7 mouse cellular contexts compared by ENCODE assay signal in genomic region chrX:7674284-7675000, GRCm38 (mm10). TPM values are rescaled to one million over a fixed set of nuclear protein-coding genes. Genes with fewer than 3 reads are reported as not detected.
DNase-seq lines count a peak whose midpoint lies in the region; ATAC-seq and TF ChIP-seq lines count a peak whose summit lies in the region.

No protein-coding gene starts in this region.

- peak; percentile 16 to 25 for DNase-seq in right cerebral cortex, adult 2 months (ENCODE audit: low spot score in 2 of 2)
- no peak for DNase-seq in right cerebral cortex, postnatal 25 days
- DNase-seq in liver, embryonic 14.5 days (ENCODE audit: low read depth in 3 of 3, low spot score in 3 of 3), result no peak
- DNase-seq in adrenal gland, postnatal 4 days (ENCODE audit: low spot score in 2 of 2), result no peak

- H3K9ac ChIP-seq in hindbrain, embryonic 16.5 days (ENCODE audit: low read depth, low read length), result peak overlapping the region; percentile 47
- H3K9ac ChIP-seq in liver, embryonic 14.5 days (replicated peaks), result peak overlapping the region; percentile 31; the same call in 1 of the 2 replicates

- peak; percentile 48 for ATAC-seq in hindbrain, embryonic 16.5 days
- ATAC-seq in liver, embryonic 14.5 days (ENCODE audit: insufficient read depth), result no peak

- no peaks in the 10 kb centered on the region for H3K9me3 ChIP-seq in hindbrain, embryonic 16.5 days (ENCODE audit: control insufficient read depth, low read length)
- no peaks in the 10 kb centered on the region for H3K9me3 ChIP-seq in liver, embryonic 14.5 days (ENCODE audit: control insufficient read depth, low read length)

- TF ChIP-seq POLR2A in cortical plate, adult 2 months (IDR thresholded peaks at IDR 0.05; ENCODE audit: extremely low read depth, insufficient read depth, low read length), result no peak
- TF ChIP-seq POLR2A in small intestine, adult 2 months (IDR thresholded peaks at IDR 0.05; ENCODE audit: low read depth, low read length), result peak; percentile 16; the same call in 1 of the 2 replicates

- WGBS in hindbrain, embryonic 16.5 days, result 32% methylated on average over 28 of the region's 28 CpGs
- WGBS in liver, embryonic 14.5 days (ENCODE audit: insufficient replicate concordance), result 16% methylated on average over 28 of the region's 28 CpGs
- 26% methylated on average over 28 of the region's 28 CpGs for WGBS in small intestine, adult 2 months

- H3K27me3 ChIP-seq in hindbrain, embryonic 16.5 days (replicated peaks; ENCODE audit: control insufficient read depth, insufficient read depth, low read length), result no peaks in the 10 kb centered on the region
- H3K27me3 ChIP-seq in liver, embryonic 14.5 days (ENCODE audit: control insufficient read depth, insufficient read depth, low read length), result no peaks in the 10 kb centered on the region
- no peaks in the 10 kb centered on the region for H3K27me3 ChIP-seq in small intestine, adult 2 months (ENCODE audit: control insufficient read depth, insufficient read depth, low read length)

- H3K27ac ChIP-seq in cortical plate, adult 2 months (ENCODE audit: insufficient read depth, low read length), result no peak overlapping the region
- H3K27ac ChIP-seq in hindbrain, embryonic 16.5 days (ENCODE audit: low read depth, low read length), result no peak overlapping the region
- no peak overlapping the region for H3K27ac ChIP-seq in liver, embryonic 14.5 days
- H3K27ac ChIP-seq in small intestine, adult 2 months (ENCODE audit: insufficient read depth, low read depth, low read length), result peak overlapping the region; percentile 80

- no peak for TF ChIP-seq EP300 in liver, embryonic 14.5 days (IDR thresholded peaks at IDR 0.05; ENCODE audit: low read depth)

- H3K4me3 ChIP-seq in cortical plate, adult 2 months (ENCODE audit: insufficient read depth, low read length), result peak overlapping the region; percentile 47
- peak overlapping the region; percentile 26 for H3K4me3 ChIP-seq in hindbrain, embryonic 16.5 days (ENCODE audit: low read length)
- H3K4me3 ChIP-seq in liver, embryonic 14.5 days (ENCODE audit: insufficient read depth in 1 of 2, low read depth in 2 of 2, low read length in 2 of 2), result peak overlapping the region; percentile 18 to 40
- peak overlapping the region; percentile 58 for H3K4me3 ChIP-seq in small intestine, adult 2 months (ENCODE audit: low read depth, low read length)

- TF ChIP-seq CTCF in cortical plate, adult 2 months (IDR thresholded peaks at IDR 0.05; ENCODE audit: extremely low read depth, insufficient read depth, low read length), result no peak
- TF ChIP-seq CTCF in liver, embryonic 14.5 days (IDR thresholded peaks at IDR 0.05; ENCODE audit: low read depth), result no peak
- TF ChIP-seq CTCF in small intestine, adult 2 months (IDR thresholded peaks at IDR 0.05; ENCODE audit: extremely low read depth, insufficient read length, insufficient replicate concordance, low read depth, low read length), result no peak

- H3K4me2 ChIP-seq in hindbrain, embryonic 16.5 days (ENCODE audit: low read length), result peak overlapping the region; percentile 55
- peak overlapping the region; percentile 62 for H3K4me2 ChIP-seq in liver, embryonic 14.5 days (ENCODE audit: low read depth)

- H3K36me3 ChIP-seq in hindbrain, embryonic 16.5 days (ENCODE audit: control insufficient read depth, insufficient read depth, low read length), result no peaks in the 10 kb centered on the region
- H3K36me3 ChIP-seq in liver, embryonic 14.5 days (replicated peaks; ENCODE audit: control insufficient read depth, insufficient read depth, low read depth), result no peaks in the 10 kb centered on the region
- H3K36me3 ChIP-seq in small intestine, adult 2 months (ENCODE audit: control insufficient read depth, insufficient read depth, low read length), result no peaks in the 10 kb centered on the region

- H3K4me1 ChIP-seq in cortical plate, adult 2 months (ENCODE audit: control insufficient read depth, insufficient read depth, low read length), result no peaks in the 10 kb centered on the region
- H3K4me1 ChIP-seq in hindbrain, embryonic 16.5 days (ENCODE audit: control insufficient read depth, insufficient read depth, low read depth, low read length), result no peaks in the 10 kb centered on the region
- peaks cover 0 to 15% of the 10 kb centered on the region in 2 experiments; a peak in 2 of 4 replicates for H3K4me1 ChIP-seq in liver, embryonic 14.5 days (replicated peaks; ENCODE audit: control insufficient read depth in 2 of 2, insufficient read depth in 2 of 2, low read length in 1 of 2)
- peaks cover 4% of the 10 kb centered on the region; the same call in 1 of the 2 replicates for H3K4me1 ChIP-seq in small intestine, adult 2 months (ENCODE audit: control insufficient read depth, insufficient read depth, insufficient read length, low read length)

RNA-seq across cellular contexts. Expression of gene Plp2, which starts 3.3 kb away (rescaled TPM):
- polyA plus RNA-seq in cortical plate, adult 2 months (2012; rRNA removed), result 14.5 and 16.3 TPM in 2 replicates
- 21.1 and 24.8 TPM in 2 replicates for polyA plus RNA-seq in hindbrain, embryonic 16.5 days (2015; fragmentation: Nextera tagmentation; extraction: Ambion mirVana)
- polyA plus RNA-seq in liver, embryonic 14.5 days (2012; rRNA removed), result 27.3 and 43.1 TPM in 2 replicates
- 29.0 and 31.0 TPM in 2 replicates for polyA plus RNA-seq in liver, embryonic 14.5 days (2014; fragmentation: Nextera tagmentation; extraction: Ambion mirVana)
- polyA plus RNA-seq in small intestine, adult 2 months (2012; rRNA removed), result 99.6 and 138 TPM in 2 replicates
- total RNA-seq in adrenal gland, postnatal 4 days (2021), result 100 to 1,000 TPM in 1 of 2 experiments, 10 to 100 TPM in 1; 87.4 to 102 TPM

RNA-seq across cellular contexts. Expression of gene Magix, which starts 6.6 kb away (rescaled TPM):
- 0.96 and 1.2 TPM in 2 replicates for polyA plus RNA-seq in cortical plate, adult 2 months (2012; rRNA removed)
- polyA plus RNA-seq in hindbrain, embryonic 16.5 days (2015; fragmentation: Nextera tagmentation; extraction: Ambion mirVana), result 0.25 and 0.45 TPM in 2 replicates
- polyA plus RNA-seq in liver, embryonic 14.5 days (2012; rRNA removed), result 0.02 and 0.04 TPM in 2 replicates
- 0.20 TPM in 1 of 2 replicates, not detected in the other for polyA plus RNA-seq in liver, embryonic 14.5 days (2014; fragmentation: Nextera tagmentation; extraction: Ambion mirVana)
- 0.90 and 1.5 TPM in 2 replicates for polyA plus RNA-seq in small intestine, adult 2 months (2012; rRNA removed)
- 1 to 10 TPM in 1 of 2 experiments, under 1 TPM in 1; 0.42 to 1.4 TPM for total RNA-seq in adrenal gland, postnatal 4 days (2021)

RNA-seq across cellular contexts. Expression of gene Prickle3, which starts 17.4 kb away (rescaled TPM):
- 2.1 and 2.5 TPM in 2 replicates for polyA plus RNA-seq in cortical plate, adult 2 months (2012; rRNA removed)
- polyA plus RNA-seq in hindbrain, embryonic 16.5 days (2015; fragmentation: Nextera tagmentation; extraction: Ambion mirVana), result 1.7 and 2.2 TPM in 2 replicates
- polyA plus RNA-seq in liver, embryonic 14.5 days (2012; rRNA removed), result 1.2 and 1.3 TPM in 2 replicates
- 0.34 and 1.0 TPM in 2 replicates for polyA plus RNA-seq in liver, embryonic 14.5 days (2014; fragmentation: Nextera tagmentation; extraction: Ambion mirVana)
- 10.3 and 13.0 TPM in 2 replicates for polyA plus RNA-seq in small intestine, adult 2 months (2012; rRNA removed)
- 10 to 100 TPM; 16.4 to 18.7 TPM for total RNA-seq in adrenal gland, postnatal 4 days (2021)

RNA-seq across cellular contexts. Expression of gene Gpkow, which starts 22.5 kb away (rescaled TPM):
- 26.7 and 28.3 TPM in 2 replicates for polyA plus RNA-seq in cortical plate, adult 2 months (2012; rRNA removed)
- 45.7 and 51.2 TPM in 2 replicates for polyA plus RNA-seq in hindbrain, embryonic 16.5 days (2015; fragmentation: Nextera tagmentation; extraction: Ambion mirVana)
- 4.4 and 7.0 TPM in 2 replicates for polyA plus RNA-seq in liver, embryonic 14.5 days (2012; rRNA removed)
- polyA plus RNA-seq in liver, embryonic 14.5 days (2014; fragmentation: Nextera tagmentation; extraction: Ambion mirVana), result 12.6 and 14.6 TPM in 2 replicates
- polyA plus RNA-seq in small intestine, adult 2 months (2012; rRNA removed), result 2.3 and 3.6 TPM in 2 replicates
- 10 to 100 TPM; 47.7 to 48.2 TPM for total RNA-seq in adrenal gland, postnatal 4 days (2021)

RNA-seq across cellular contexts. Expression of gene Syp, which starts 36.2 kb away (rescaled TPM):
- polyA plus RNA-seq in cortical plate, adult 2 months (2012; rRNA removed), result 1,108 and 1,136 TPM in 2 replicates
- polyA plus RNA-seq in hindbrain, embryonic 16.5 days (2015; fragmentation: Nextera tagmentation; extraction: Ambion mirVana), result 249 and 292 TPM in 2 replicates
- polyA plus RNA-seq in liver, embryonic 14.5 days (2012; rRNA removed), result 0.34 and 0.39 TPM in 2 replicates
- 0.05 and 0.25 TPM in 2 replicates for polyA plus RNA-seq in liver, embryonic 14.5 days (2014; fragmentation: Nextera tagmentation; extraction: Ambion mirVana)
- 2.4 and 3.2 TPM in 2 replicates for polyA plus RNA-seq in small intestine, adult 2 months (2012; rRNA removed)
- 10 to 100 TPM; 77.4 to 93.2 TPM for total RNA-seq in adrenal gland, postnatal 4 days (2021)

Comparison
In these comparisons a context has a peak if more than half of its experiments do, and no peak if none do; other contexts are left out.
1. DNase-seq: peak in right cerebral cortex, adult 2 months (2 of 2); none in right cerebral cortex, postnatal 25 days (single experiment), liver, embryonic 14.5 days (0 of 3) and adrenal gland, postnatal 4 days (0 of 2).
2. Peak in every context shown above with its lines, with median percentiles within 50 percentile points of each other: H3K4me3 ChIP-seq.